Mouse (Mus musculus) hematopoietic stem cell, adult 5-6 weeks (primary cell): ENCODE measurements around the gene Nckap5. TPM values are rescaled to one million over a fixed set of nuclear protein-coding genes. Genes with fewer than 3 reads are reported as not detected.

ENCODE experiments used
- ATAC-seq, 2 experiments: fragments of 125-278 bp in 1 of 2; replicated peaks in 1 of 2; 2 replicates each; pipeline ENCODE4 v1.8.0; 2016 to 2017; ENCODE audit warnings: inconsistent platforms in 2 of 2, mild to moderate bottlenecking in 2 of 2, moderate number of reproducible peaks in 2 of 2, low read depth in 1 of 2, moderate TSS enrichment in 1 of 2; ENCODE audit not compliant: low FRiP score in 2 of 2, poor library complexity in 2 of 2, severe bottlenecking in 2 of 2, insufficient read depth in 1 of 2, low TSS enrichment in 1 of 2
- total RNA-seq: library from RNA; stranded (forward); fragments of 172-1452, 232-1000 nt; gene quantifications from 2 replicates; pipeline ENCODE4 v1.2.3, GENCODE M21; 2017

The Nckap5 gene
- total RNA-seq, 1 experiment from 2014 or later, result not detected

- no peak for ATAC-seq
These were observed 399.0 kb downstream of the Nckap5 start for GRCm38 (mm10) chr1:126431594-126431993.

- no peak for ATAC-seq
These were observed 419.2 kb downstream of the Nckap5 start for GRCm38 (mm10) chr1:126411426-126411825.

- peak; percentile 56 to 75; a peak in 3 of 4 replicates for ATAC-seq
These were observed 422.7 kb downstream of the Nckap5 start for GRCm38 (mm10) chr1:126407886-126408285.

GRCm38 (mm10) chr1:126405543-126405942, 425.1 kb downstream of the Nckap5 start:
- ATAC-seq, result no peak

- no peak for ATAC-seq
These were observed 426.6 kb downstream of the Nckap5 start for GRCm38 (mm10) chr1:126403970-126404369.

GRCm38 (mm10) chr1:126391204-126391603, 439.4 kb downstream of the Nckap5 start:
- ATAC-seq, result no peak

- ATAC-seq, result no peak
These were observed 453.1 kb downstream of the Nckap5 start for GRCm38 (mm10) chr1:126377339-126377980.

GRCm38 (mm10) chr1:126366736-126367135, 463.9 kb downstream of the Nckap5 start:
- ATAC-seq, result no peak

GRCm38 (mm10) chr1:126364556-126364955, 466.0 kb downstream of the Nckap5 start:
- ATAC-seq, result no peak

GRCm38 (mm10) chr1:126360531-126361220, 469.9 kb downstream of the Nckap5 start:
- no peak for ATAC-seq

GRCm38 (mm10) chr1:126360111-126360510, 470.5 kb downstream of the Nckap5 start:
- no peak for ATAC-seq

- no peak for ATAC-seq
These were observed 488.8 kb downstream of the Nckap5 start for GRCm38 (mm10) chr1:126341806-126342205.

GRCm38 (mm10) chr1:126339250-126339649, 491.3 kb downstream of the Nckap5 start:
- ATAC-seq, result no peak

GRCm38 (mm10) chr1:126334202-126334601, 496.4 kb downstream of the Nckap5 start:
- ATAC-seq, result no peak

- no peak for ATAC-seq
These were observed 498.6 kb downstream of the Nckap5 start for GRCm38 (mm10) chr1:126332026-126332425.

GRCm38 (mm10) chr1:126320696-126321095, 509.9 kb downstream of the Nckap5 start:
- ATAC-seq, result no peak

- no peak for ATAC-seq
These were observed 512.6 kb downstream of the Nckap5 start for GRCm38 (mm10) chr1:126317874-126318607.

GRCm38 (mm10) chr1:126317345-126317744, 513.3 kb downstream of the Nckap5 start:
- no peak for ATAC-seq
